Mouse (Mus musculus): ENCODE data around the gene Gm20388. TPM values are rescaled to one million over a fixed set of nuclear protein-coding genes. Genes with fewer than 3 reads are reported as not detected.

Gm20388 gene
- total RNA-seq, 2 experiments from 2014 or later, result 4.4 to 7.8 TPM

DNA sequence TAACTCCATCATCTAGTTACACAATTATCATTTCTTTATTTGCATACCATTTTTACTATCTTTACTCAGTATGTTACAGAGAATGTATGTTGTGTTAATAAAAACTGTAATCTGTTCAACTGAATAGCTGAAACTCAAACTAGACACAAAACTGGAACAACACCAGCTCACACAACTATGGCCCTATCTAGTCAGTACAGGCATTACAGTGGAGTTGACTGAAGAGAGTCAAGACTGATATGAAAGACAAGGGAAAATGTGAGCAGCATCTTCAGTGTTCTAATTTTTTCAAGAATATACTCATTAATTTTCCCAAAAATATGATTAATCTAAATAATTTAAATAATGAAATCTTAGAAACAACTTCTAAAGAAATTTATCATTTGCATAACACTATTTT is 3044.6 kb downstream of the Gm20388 start:
- no peak for DNase-seq (ENCODE audit: low spot score in 2 of 2)

DNA sequence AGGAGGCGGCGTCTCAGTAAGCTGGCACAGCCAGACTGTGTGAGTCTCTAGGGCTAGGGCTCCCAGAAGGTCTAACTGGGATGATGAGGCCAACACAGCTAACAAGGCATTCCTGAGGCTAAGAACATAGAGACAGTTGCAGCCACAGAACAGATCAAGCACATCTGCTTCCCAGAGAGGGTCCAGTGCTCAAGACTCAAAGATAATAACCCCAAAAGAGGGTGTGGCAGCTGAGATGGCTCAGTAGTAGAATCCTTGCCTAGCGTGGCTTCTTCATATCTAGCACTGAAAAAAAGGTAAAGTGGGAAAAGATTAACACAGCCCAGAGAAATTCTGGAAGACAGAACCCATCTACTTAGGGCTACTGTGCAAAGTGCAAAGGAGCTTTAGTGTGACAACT is 3045.4 kb downstream of the Gm20388 start:
- DNase-seq (ENCODE audit: low spot score in 2 of 2), result no peak

DNA sequence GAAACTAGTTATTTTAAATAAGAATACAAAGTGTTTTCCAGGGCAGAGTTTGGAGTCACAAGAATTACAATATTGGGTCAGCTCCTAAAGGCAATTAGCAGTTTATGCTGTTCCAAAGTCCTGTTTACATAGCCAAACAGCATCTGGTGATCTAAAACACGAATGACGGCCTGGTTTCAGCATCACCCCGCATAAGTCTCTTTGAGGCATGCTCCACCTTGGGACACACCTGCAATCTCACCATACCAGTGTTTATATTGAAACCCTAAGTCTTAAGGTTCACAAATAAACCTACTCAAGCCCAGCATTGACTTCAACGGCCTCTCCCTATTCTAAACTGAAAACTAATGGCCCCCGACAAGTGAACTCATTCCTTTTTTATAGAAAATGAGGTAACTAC is 3049.7 kb downstream of the Gm20388 start:
- no peak for DNase-seq (ENCODE audit: low spot score in 2 of 2)

DNA sequence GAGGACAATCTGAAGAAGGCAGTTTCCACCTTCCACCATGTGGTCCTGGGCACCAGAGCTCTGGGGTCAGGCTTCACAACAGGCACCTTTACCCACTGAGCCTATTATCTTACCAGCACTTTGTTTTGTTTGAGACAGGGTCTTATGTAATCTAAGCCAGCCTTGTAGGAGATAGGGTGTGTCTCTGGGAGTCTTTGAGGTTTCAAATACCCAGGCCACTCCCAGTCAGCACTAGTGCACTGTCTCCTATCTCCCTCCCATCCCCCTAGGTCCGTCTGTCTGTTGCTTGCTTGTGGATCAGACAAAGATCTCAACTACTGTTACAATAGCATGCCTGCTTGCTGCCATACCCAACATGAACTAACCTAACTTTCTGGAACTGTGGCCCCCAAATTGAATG is 3050.3 kb downstream of the Gm20388 start:
- DNase-seq (ENCODE audit: low spot score in 2 of 2), result no peak

DNA sequence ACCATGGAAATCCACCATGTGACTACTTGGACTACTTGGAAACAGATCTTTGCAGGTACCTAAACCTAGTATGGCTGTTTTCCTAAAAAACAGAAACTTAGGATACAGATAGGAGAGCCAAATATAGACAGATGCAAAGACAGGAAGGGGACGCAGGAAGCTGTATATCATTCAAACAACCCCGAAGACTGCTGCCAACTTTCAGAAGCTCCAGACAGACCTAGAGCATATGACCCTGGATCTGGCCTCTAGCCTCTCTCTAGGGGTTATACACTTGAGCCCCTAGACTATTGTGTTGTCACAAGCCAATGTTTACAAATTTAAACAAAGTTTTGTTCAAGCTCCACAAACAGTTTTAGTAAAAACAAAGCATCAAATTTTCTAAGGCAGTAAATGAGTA is 3050.8 kb downstream of the Gm20388 start:
- no peak for DNase-seq (ENCODE audit: low spot score in 2 of 2)

DNA sequence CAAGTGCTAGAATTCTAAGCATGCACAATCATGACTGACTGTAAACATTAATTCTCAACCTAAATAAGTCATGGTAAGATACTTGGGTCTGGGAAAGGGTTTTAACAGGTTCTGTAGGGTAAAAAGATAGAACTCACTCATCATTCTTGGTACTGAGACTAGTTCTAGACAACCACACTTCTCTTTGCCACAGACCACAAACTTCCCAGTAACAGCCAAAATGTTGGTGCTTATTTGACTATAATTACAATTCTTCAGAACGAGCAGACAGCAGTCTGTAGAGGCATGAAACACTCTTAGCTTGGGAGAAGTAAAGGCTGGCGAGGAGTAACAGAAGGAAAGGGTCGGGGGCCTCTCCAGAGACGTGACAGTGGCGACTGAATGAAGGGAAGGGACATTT is 3051.4 kb downstream of the Gm20388 start:
- no peak for DNase-seq (ENCODE audit: low spot score in 2 of 2)

DNA sequence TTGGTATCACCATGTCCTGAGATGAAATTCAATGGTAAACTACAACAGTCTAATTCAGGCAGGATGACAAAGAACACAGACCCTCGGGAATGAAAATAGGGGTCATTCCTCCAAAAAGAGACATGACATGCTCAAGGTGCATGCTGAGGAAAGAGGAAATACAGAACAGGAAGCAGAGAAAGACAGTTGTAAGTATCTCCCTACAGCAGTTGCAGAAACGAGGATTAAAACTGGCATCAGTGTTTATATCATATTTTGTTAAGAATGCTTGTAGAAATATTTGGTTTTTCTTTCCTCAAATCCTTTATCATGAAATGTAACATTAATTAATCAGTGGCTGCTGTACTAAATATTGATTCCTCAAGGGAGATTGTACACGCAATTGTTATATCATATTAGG is 3056.0 kb downstream of the Gm20388 start:
- no peak for DNase-seq (ENCODE audit: low spot score in 2 of 2)

DNA sequence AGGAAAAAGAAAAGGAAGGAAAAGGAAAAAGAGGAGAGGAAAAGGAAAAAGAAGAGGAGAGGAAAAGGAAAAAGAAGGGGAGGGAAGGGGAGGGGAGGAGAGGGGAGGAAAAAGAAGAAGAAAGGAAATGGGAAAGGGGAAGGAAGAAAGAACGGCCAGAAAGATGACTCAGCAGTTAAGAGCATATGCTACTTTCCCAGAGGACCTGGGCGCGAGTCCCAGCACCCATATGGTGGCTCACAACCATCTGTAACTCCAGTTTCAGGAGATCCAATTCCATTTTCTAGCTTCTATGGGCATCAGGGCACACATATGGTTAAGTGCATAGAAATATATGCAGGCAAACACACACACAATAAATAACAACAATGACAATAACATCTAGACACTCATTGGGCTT is 3057.5 kb downstream of the Gm20388 start:
- no peak for DNase-seq (ENCODE audit: low spot score in 2 of 2)

DNA sequence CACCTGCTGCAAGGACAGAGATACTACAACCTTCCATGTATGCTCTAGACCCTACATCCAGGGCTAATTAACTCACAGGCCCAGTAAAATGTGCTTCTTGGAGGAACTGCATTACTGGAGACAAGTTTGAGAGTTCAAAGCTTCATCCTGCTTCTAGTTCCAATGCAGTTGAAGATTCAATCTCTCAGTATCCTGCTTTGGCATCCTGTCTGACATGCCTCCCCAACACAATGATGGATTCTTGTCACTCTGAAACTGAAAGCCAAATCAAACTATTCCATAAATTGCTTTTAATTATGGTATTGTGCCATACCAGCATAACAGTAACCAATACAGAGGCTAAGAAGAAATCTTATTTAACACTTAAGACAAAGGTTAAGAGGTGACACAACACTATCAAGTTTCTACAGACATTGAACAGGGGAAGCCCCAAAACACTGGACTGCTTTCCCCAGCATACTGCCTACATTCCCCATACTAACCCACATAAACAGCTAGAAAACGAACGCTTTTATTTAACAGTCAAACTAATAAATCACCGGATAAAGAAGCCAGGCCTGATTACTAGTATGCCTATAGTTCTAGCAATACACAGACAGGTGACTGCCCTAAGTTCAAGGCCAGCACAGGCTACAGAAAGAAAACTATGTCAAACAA is 3059.5 kb downstream of the Gm20388 start:
- no peak for DNase-seq (ENCODE audit: low spot score in 2 of 2)

DNA sequence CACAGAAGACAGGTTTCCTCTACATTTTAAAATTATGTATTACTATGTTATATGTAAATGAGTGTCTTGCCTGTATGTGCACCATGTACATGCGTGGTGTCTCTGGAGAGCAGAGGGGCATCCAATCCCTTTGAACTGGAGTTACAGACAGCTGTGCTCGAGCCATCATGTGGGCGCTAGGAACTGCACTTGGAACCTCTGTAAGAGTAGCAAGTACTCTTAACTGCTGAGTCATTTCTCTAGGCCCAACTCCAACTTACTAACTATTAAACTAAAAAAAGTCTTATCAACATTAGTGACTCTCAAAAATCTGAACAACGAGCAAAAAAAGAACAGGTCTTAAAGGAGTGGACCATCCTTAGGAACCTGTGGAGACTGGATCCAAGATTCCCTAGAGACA is 3065.4 kb downstream of the Gm20388 start:
- DNase-seq (ENCODE audit: low spot score in 2 of 2), result no peak

DNA sequence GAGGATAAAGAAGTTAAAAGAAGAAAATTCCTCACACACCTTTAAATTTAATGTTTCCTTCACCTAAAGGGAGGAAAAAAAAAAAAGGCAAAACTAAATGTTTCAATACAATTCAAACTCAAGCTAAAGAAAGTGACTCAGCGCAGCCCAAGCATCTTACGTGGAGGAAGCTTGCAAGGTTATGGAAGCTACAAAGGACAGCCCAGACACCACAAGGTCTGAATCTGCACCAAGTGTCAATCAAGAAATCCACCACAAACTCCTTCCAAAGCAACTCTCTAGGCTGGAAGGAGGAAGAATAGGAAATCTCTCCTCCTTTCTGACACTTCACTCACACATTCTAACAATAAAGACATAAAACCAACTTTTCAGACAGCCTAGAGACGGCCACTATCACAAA is 3068.8 kb downstream of the Gm20388 start:
- no peak for DNase-seq (ENCODE audit: low spot score in 2 of 2)

DNA sequence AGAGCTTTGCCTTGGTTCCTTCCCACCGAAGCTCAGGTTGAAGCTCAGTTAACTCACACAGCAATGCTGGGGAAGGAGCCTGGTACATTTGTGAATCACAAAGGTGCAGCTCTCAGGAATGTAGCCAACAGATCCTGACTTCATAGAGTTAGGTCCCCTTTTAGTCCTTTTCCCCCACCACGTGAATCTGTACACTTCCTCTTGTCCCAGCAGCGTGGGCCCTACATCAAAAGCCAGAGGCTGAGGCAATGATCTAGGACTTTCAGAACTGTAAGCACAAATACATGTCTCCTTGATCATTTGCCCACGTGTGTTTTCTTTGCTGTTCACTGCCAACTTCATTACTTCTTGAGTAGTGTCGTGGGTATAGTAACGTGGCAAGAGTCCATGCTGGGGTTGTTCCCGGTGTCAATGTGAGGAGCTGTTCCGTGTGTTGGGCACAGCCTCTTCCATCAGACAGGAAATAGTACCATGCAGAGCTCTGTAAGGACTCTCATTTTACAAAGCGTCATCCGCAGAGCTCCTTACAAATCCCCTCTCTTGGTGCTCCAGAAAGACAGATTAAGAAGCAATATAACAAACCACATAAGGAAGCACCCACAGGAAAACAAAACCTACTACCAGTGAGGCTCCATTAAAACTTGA is 3069.3 kb downstream of the Gm20388 start:
- DNase-seq (ENCODE audit: low spot score in 2 of 2), result no peak

DNA sequence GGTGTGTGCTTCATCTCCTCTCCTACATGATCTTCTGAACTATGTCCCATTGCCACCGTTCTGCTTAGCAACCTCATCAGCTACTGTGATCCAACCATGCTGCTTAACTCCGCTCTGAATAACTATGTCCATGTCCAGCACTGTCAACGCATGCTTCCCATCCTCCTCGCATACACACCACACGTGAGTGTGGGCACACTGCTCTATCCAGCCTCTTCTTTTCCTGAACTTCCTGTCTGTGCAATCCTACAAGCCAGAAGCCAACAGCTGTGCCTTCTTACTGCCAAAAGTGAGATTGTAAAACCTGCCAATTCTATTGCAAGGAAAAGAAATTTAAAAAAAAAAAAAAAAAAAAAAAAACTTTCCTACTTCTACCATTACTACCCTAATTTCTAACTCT is 3071.0 kb downstream of the Gm20388 start:
- DNase-seq (ENCODE audit: low spot score in 2 of 2), result no peak

DNA sequence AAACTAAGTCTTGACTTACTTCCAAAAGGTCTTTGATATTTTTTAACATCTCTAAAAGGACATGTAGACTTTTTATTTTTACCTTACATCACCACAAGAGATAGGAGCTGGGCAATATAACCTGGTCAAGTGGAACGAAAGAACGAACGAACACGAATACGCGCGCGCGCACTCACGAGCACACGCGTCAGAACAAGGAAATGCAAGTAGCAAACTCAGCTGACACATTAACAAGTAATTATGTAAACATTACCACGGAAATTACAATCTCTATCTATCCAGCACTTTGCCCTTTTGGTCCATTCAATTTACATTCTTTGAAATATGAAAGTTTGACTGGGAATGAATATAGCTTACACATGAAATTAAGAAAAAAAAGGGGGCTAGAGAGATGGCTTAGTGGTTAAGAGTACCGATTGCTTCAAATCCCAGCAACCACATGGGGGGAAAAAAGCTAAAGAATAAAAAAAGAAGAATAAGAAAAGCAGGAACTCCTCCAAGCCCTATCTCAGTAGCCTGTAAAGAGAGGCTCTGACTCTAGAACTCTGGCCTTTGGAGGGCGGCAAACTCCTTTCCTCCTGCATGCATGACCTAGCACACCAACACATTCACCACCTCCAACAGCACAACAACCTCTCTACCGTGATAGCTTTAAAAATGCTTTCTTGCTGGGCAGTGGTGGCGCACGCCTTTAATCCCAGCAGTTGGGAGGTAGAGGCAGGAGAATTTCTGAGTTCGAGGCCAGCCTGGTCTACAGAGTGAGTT is 3072.7 kb downstream of the Gm20388 start:
- DNase-seq (ENCODE audit: low spot score in 2 of 2), result no peak

DNA sequence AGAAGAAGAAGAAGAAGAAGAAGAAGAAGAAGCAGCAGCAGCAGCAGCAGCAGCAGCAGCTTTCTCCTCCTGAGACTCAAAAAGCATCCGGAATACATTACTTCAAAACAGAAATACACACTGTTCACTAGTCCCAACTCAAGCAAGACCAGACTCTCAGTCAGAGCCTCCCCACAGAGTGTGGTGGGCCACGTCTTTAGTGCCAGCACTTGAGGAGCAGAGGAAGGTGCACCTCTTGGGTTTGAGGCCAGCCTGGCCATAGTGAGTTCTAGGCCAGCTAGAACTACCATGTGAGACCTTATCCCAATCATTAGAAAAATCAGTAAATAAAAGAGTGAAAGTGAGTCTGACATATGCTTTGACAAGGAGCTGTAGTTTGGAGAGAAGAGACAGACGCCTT is 3073.5 kb downstream of the Gm20388 start:
- no peak for DNase-seq (ENCODE audit: low spot score in 2 of 2)

DNA sequence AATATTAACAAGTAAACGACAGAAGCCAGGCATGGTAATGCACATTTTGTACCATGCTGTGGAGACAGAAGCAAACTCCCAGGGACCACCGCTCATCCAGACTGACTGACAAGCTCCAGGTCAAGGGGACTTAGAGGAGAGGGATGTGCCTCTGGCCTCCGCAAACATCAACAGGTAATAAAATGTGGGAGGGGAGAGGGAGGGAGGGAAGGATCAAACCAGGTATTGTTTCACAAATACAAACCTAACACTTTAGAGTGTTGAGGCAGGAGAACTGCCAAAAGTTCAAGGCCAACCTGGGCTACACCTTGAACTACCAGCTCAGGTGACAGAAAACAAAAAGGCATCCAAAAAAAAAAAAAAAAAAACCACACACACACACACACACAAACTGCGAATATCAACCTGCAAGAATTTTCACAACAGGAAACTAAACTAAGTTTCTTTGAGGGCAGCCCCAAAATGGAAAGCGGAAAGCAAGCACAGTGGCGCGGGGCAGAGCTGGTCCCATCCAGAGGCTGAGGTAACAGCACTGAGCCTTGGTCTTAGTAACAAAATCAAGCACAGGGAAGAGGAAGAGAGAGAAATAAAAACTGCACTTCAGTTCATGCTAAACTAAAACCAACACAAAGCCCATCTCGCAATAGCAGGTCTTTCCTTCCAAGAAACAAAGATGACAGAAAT is 3076.0 kb downstream of the Gm20388 start:
- no peak for DNase-seq (ENCODE audit: low spot score in 2 of 2)

DNA sequence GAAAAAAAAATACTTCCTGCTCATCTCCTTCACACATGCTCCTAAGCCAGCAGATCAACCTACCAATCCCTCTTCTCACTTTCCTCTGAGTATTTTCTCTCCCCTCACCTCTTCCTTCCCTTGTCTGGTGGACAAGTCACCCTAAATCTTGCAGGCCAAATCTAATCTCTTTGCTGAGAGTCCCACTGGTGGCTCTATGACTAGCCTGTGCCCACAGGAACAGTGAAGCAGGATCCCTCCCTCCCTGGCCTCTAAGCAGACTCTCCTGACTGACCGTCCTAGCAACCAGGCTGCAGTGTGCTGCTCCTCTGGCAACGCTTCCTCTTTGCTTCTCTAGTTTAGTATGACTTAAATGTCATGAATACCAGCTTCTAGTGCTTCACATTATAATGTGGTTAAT is 3076.6 kb downstream of the Gm20388 start:
- DNase-seq (ENCODE audit: low spot score in 2 of 2), result no peak

DNA sequence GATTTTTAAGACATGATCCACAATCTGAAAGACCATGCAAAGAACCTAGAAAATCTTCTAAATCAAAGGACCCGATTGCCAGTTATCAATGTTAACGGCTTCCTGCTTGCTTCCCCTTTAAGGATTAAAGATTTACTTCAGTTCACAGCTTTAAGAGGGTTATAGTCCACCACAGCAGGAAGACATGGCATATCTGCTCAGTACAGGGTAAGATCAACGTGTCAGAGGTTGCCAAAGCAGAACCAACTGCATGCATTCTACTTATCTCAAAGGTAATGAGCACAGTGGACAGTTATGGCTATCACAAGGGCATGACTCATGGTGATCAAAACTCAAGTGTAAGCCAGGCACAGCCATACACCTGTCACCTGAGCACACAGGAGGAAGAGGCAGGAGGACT is 3078.3 kb downstream of the Gm20388 start:
- DNase-seq (ENCODE audit: low spot score in 2 of 2), result no peak

DNA sequence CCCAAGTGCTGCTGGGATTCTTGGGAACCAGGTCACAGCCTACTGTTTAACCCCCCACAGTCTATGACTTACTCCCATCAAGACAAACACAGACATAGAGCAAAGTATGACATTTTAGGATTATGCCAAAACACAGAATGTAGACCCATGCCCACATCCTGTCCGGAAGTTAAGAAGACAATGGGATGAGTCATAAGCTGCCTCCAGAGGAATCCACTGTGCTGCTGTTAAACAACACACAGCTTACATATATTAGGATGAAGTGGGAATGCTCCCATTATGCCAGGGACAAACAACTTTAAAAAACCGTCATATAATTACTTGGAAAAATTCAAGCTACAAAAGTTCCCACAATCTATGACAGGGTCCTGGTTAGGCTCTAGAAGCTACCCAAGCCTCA is 3079.3 kb downstream of the Gm20388 start:
- DNase-seq (ENCODE audit: low spot score in 2 of 2), result no peak

DNA sequence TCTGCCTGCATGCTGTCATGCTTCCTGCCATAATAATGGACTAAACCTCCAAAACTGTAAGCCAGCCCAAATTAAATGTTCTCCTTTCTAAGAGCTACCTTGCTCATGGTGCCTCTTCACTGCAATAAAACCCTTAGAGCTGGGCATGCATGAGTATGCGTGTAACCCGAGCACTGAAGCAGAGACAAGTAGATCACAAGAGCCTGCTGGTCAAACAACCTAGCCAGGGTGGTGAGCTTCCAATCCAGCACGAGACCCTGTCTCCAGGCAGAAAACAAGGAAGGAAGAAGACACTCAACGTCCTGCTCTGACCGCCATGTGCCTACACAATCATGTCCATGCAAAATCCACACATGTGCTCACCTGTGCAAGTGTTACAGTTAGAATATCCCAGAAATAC is 3080.7 kb downstream of the Gm20388 start:
- no peak for DNase-seq (ENCODE audit: low spot score in 2 of 2)

DNA sequence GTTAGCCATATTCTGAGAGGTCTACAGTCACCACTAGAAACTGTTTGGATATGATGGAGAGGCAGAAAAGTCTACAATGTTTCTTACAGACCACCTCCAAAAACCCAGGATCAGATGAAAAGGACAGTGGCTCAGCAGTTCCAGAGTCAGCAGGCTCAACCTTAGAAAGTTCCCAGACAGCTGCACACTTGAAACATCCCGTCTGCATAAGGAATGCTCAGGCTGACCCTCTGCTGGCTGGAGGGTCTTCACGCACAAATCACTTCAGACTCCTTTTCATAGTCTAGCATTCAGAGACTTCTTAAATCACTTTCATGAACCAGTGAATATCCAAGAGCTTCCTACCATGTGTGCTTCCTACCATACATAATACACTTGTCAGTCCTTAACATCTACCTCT is 3081.7 kb downstream of the Gm20388 start:
- no peak for DNase-seq (ENCODE audit: low spot score in 2 of 2)

DNA sequence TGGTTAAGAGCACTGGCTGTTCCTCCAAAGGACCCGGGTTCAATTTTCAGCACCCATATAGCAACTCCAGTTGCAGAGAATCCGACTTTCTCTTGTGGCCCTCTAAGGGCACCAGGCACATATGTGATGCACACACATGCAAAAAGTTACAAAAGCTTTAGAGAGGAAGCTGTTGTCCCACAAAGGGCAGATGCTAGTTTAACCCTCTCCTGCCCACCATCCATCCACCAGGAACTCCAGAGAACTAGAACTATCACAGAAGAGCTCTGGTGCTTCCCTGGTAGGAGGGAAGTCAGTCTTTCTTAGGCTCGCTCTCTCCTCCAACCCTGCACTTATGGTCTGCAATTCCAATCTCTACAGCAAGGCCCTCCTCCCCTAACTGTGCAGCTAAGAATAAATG is 3082.4 kb downstream of the Gm20388 start:
- DNase-seq (ENCODE audit: low spot score in 2 of 2), result no peak
